Mouse (Mus musculus): ENCODE data around the gene Pfn1. TPM values are rescaled to one million over a fixed set of nuclear protein-coding genes. Genes with fewer than 3 reads are reported as not detected.

The Pfn1 gene
- polyA plus RNA-seq, 1 experiment = 1,801 TPM

DNA sequence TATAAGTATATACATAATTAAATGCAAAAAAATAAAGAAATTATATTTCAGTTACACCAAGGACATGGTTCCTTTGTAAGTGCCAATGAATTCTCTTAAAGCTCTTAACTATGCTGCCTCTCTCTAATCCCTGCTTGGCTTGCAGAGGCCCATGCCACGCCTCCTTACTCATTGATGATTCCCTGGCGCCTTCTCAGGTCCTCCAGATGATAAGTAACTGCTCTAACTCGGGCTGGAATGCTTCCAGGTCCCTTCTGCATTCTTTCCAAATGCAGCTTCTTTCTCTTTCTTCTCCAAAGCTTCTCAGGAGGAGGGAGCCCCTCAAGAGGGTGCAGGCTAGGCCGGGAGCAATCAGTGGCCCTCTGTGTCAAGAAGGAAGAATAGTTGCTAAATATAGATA, 35.1 kb upstream of the Pfn1 start:
- Histone ChIP-seq H3K4me1 (ENCODE audit: control insufficient read depth, insufficient read depth, low read length) (peaks cover 28% of the 10 kb centered on the region), H3K27ac (ENCODE audit: insufficient read depth, low read depth, low read length) (no peak overlapping the region), H3K4me3 (ENCODE audit: insufficient read depth, low read length) (no peak overlapping the region)
- TF ChIP-seq CTCF (IDR thresholded peaks at IDR 0.05; ENCODE audit: low read depth, low read length) (no peak), POLR2A (IDR thresholded peaks at IDR 0.05; ENCODE audit: borderline replicate concordance, low read depth, low read length) (no peak)

DNA sequence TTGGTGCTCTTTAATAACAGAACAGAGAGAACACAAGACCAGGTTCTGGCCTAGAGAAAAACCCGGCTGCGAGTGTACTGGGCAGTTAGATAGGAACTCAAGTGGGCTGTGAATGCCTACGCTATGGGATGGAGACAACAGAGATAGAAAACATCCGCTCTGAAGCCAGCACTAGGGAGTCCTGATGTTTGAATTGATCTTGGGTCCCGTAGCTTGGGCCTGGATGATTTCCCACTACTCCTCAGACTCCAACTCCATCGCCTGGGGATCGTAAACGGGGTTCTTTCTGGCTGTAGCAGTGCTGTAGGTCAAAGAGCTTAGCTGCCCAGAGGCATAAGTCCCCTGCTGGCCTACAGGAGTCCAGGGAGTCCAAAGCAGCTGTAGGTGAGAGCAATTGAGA, 33.9 kb upstream of the Pfn1 start:
- Histone ChIP-seq H3K4me3 (ENCODE audit: insufficient read depth, low read length) (peak overlapping the region; percentile 86), H3K27ac (ENCODE audit: insufficient read depth, low read depth, low read length) (peak overlapping the region; percentile 79), H3K4me1 (ENCODE audit: control insufficient read depth, insufficient read depth, low read length) (peaks cover 38% of the 10 kb centered on the region)
- TF ChIP-seq POLR2A (IDR thresholded peaks at IDR 0.05; ENCODE audit: borderline replicate concordance, low read depth, low read length) = no peak
- TF ChIP-seq CTCF (IDR thresholded peaks at IDR 0.05; ENCODE audit: low read depth, low read length) = no peak

DNA sequence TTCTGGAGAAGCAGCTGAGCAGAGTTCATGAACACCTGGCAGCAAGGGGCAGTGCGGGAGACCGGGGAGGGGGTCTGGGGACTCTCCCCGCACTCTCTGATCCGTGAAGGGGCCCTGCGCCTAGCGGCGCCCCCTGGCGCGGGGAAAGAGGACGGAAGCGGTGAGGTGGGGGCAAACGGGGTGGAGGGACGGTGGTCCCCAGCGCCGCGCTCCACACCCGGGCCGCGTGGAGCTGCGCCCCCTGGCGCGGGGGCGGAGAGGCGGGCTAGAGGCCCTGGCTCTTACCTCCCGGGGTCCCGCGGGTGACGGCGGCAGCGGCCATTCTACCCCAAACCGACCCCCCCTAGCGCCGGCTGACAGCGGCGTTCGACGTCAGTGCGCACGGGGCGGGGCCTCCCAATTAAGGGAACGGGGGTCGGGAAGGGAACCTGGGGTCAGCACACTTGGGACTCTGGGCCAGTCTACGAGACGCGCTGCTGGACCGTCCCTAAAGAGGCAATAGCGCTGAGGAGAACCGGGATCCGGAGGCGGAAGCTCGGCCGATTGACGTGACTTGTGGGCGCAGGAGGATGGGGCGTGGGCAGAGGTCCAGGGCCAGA, 33.3 kb upstream of the Pfn1 start, which contains the start of gene Camta2:
Camta2 (minus strand) TSS at position 505 of the 599 bp plus-strand sequence.
- Histone ChIP-seq H3K4me1 (ENCODE audit: control insufficient read depth, insufficient read depth, low read length) (peaks cover 44% of the 10 kb centered on the region), H3K27ac (ENCODE audit: insufficient read depth, low read depth, low read length) (peak within 1 kb of the TSS; percentile 79), H3K4me3 (ENCODE audit: insufficient read depth, low read length) (peak within 1 kb of the TSS; percentile 86)
- TF ChIP-seq POLR2A (IDR thresholded peaks at IDR 0.05; ENCODE audit: borderline replicate concordance, low read depth, low read length) (no peak), CTCF (IDR thresholded peaks at IDR 0.05; ENCODE audit: low read depth, low read length) (peak; percentile 70)

DNA sequence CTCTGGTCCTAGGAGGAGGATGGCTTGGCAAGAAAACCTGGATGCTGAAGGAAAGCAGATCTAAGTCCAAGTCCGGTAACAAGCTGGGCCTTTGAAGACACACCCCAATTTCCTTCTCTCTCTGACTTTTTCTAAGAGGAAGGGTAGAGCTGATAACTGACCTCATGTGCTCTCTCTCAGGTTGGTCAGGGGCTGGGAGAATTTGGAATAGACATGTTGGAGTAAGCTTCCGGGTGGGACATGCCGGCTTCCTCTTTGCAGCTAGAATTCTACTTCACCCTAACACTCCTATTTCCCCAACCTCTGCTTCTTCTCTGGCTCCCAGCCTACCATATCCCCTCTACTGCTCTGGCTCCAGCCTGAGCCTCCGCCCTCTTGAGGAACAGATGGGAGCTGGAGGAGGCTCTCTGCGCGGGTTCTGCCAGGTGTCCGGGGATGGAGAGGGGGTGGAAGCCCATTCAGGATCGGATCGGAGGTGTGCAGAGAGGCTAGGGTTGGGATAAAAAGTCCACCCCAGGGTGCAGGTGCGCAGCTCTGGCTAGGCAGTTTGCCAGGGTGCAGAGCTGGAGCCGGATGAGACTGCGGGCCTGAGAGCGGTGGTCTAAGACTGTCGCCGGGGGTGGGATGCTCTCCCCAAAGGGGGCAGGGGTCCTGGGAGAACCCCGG, 32.6 kb upstream of the Pfn1 start:
- Histone ChIP-seq H3K4me3 (ENCODE audit: insufficient read depth, low read length) (peak overlapping the region; percentile 86), H3K4me1 (ENCODE audit: control insufficient read depth, insufficient read depth, low read length) (peaks cover 51% of the 10 kb centered on the region), H3K27ac (ENCODE audit: insufficient read depth, low read depth, low read length) (peak overlapping the region; percentile 79)
- TF ChIP-seq CTCF (IDR thresholded peaks at IDR 0.05; ENCODE audit: low read depth, low read length) = no peak
- TF ChIP-seq POLR2A (IDR thresholded peaks at IDR 0.05; ENCODE audit: borderline replicate concordance, low read depth, low read length) = no peak

DNA sequence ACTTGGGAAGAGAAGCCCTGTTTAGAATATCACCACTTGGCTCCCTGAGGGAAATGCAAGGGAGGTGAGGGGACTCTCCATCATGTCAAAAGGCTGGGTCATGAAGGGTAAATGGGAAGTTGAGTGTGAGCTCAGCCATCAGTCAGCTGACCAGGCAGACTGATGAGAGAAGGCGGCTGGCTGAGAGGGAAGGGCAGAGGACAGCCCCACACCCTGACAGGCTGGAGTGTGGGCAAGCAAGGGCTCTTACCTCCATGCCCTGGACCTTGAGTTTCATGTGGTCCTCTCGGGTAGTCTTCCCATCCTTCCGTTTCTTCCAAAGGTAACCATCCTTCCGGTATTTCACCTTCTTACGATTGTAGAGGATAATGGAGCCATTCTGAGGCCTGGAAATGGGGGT, 29.2 kb upstream of the Pfn1 start:
- H3K4me3 ChIP-seq (ENCODE audit: insufficient read depth, low read length) = 0 out of 2 replicates have a peak overlapping the region, but pooled peaks have one; percentile 5
- H3K4me1 ChIP-seq (ENCODE audit: control insufficient read depth, insufficient read depth, low read length) = peaks cover 69% of the 10 kb centered on the region
- H3K27ac ChIP-seq (ENCODE audit: insufficient read depth, low read depth, low read length) = peak overlapping the region; percentile 86
- TF ChIP-seq CTCF (IDR thresholded peaks at IDR 0.05; ENCODE audit: low read depth, low read length) = no peak
- no peak for TF ChIP-seq POLR2A (IDR thresholded peaks at IDR 0.05; ENCODE audit: borderline replicate concordance, low read depth, low read length)

DNA sequence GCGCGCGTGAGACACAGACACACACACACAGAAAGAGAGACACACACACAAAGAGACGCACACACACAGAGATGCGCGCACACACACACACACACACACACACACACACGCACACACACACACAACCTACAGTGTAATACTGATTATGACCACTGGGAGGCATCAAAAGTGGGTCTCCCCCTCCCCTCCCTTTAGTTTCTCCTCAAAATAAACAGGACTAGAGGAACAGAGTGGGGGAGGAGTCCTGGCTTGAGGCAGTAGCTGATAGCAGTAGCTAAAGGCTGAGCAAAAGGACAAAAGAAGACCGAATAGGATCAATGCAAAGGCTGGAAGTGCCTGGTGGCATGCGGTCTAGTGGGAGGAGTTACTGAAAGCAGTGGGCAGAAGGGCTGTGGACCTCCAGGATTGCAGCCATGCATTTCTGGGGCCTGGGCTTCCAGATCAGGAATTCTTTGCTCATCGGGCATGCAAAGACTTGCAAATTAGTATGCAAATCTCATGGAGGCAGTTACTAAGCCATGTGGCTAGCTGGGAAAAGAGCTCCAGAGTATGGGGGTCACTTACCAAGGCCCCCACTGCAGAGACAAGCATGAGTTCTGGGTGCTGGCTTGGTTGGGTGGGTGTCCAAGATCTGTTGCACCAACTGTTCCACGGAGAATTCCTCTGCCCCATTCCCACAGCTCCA, 27.6 kb upstream of the Pfn1 start:
- H3K27ac ChIP-seq (ENCODE audit: insufficient read depth, low read depth, low read length) = 0 out of 2 replicates have a peak overlapping the region, but pooled peaks have one; percentile 0
- TF ChIP-seq CTCF (IDR thresholded peaks at IDR 0.05; ENCODE audit: low read depth, low read length) (no peak), POLR2A (IDR thresholded peaks at IDR 0.05; ENCODE audit: borderline replicate concordance, low read depth, low read length) (no peak)
- H3K4me3 ChIP-seq (ENCODE audit: insufficient read depth, low read length) = no peak overlapping the region
- H3K4me1 ChIP-seq (ENCODE audit: control insufficient read depth, insufficient read depth, low read length) = peaks cover 72% of the 10 kb centered on the region

DNA sequence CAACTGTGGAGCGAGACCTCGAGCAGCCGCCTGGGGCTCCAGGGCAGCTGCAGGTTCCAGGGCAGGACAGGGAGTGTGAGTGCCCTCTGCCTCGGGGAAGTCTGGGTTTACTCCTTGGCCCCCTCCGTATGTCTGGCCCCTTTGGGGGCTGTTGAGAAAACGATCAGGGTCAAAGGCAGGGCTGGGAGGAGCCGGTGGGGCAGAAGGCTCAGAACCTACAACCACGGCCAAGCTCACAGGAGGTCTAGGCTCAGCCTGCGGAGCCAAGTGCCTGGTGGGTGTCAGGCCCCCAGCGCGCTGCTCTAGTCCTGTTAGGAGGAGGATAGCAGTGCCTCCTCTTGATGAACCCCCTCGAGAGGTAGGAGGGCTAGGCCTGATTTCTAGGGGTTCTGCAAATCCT, 26.7 kb upstream of the Pfn1 start:
- H3K4me1 ChIP-seq (ENCODE audit: control insufficient read depth, insufficient read depth, low read length) = peaks cover 67% of the 10 kb centered on the region
- TF ChIP-seq POLR2A (IDR thresholded peaks at IDR 0.05; ENCODE audit: borderline replicate concordance, low read depth, low read length) = no peak
- TF ChIP-seq CTCF (IDR thresholded peaks at IDR 0.05; ENCODE audit: low read depth, low read length) = no peak

DNA sequence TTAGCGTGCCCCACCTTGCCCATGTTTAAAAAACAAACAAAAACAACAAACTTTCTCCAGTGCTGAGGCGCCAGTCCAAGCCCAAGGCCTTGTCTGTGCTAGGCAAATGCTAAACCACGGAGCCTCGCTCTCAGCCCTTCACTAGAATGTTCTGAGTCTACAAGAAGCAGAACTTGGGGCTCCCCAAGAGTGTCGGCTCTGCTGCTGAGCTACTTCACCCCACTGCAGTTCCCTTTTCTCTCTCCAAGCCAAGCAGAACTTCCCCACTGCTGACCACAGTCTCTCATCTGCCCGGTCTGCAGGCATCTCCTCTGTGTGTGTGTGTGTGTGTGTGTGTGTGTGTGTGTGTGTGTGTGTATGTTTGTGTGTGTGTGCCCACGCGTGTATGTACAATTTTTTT, 25.4 kb upstream of the Pfn1 start:
- TF ChIP-seq CTCF (IDR thresholded peaks at IDR 0.05; ENCODE audit: low read depth, low read length) (no peak), POLR2A (IDR thresholded peaks at IDR 0.05; ENCODE audit: borderline replicate concordance, low read depth, low read length) (no peak)
- Histone ChIP-seq H3K4me3 (ENCODE audit: insufficient read depth, low read length) (no peak overlapping the region), H3K4me1 (ENCODE audit: control insufficient read depth, insufficient read depth, low read length) (peaks cover 58% of the 10 kb centered on the region), H3K27ac (ENCODE audit: insufficient read depth, low read depth, low read length) (peak overlapping the region; percentile 94)

More for the DNA sequence above, 26.7 kb upstream of the Pfn1 start:
- Histone ChIP-seq H3K4me3 (ENCODE audit: insufficient read depth, low read length) (no peak overlapping the region), H3K27ac (ENCODE audit: insufficient read depth, low read depth, low read length) (no peak overlapping the region)

DNA sequence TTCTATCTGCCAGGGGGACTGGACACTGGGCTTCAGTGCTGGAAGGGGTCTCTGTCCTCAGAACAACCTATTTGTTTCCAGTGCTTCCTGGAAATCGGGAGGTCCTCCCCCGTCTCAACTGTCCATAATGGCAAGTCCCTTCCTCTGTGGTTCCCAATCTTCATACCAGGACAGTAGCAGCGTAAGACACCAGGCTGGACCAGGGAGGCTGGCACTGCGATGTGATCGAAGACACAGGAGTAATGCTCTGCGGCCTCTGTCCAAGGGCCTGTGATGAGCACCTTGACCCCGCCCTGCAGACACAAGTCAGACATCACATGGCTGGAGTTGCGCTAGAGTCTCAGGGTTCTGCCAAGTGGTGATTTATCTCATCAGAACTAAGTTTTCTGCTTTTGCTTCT, 24.9 kb upstream of the Pfn1 start:
- no peak for TF ChIP-seq POLR2A (IDR thresholded peaks at IDR 0.05; ENCODE audit: borderline replicate concordance, low read depth, low read length)
- Histone ChIP-seq H3K27ac (ENCODE audit: insufficient read depth, low read depth, low read length) (peak overlapping the region; percentile 94), H3K4me1 (ENCODE audit: control insufficient read depth, insufficient read depth, low read length) (peaks cover 56% of the 10 kb centered on the region), H3K4me3 (ENCODE audit: insufficient read depth, low read length) (no peak overlapping the region)

DNA sequence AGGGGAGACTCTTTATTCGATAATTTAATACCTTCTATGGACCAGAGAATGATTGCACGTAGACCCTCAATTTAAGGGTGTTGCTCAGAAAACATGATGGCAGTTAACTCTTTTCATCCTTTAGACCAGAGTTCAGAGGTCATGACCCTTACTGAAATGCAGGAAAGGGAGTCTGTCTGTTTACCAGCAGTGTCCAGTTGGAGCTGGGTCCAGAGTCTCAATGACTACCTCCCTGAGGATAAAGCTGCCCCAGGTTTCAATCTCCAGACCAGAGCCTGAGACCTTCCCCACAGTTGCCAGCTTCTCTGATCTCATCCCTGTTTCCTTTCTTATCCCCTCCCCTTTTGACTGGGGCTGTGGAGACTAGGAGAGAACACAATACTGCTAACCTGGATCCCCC, 24.1 kb upstream of the Pfn1 start:
- no peak overlapping the region for H3K4me3 ChIP-seq (ENCODE audit: insufficient read depth, low read length)
- peaks cover 49% of the 10 kb centered on the region for H3K4me1 ChIP-seq (ENCODE audit: control insufficient read depth, insufficient read depth, low read length)
- H3K27ac ChIP-seq (ENCODE audit: insufficient read depth, low read depth, low read length) = peak overlapping the region; percentile 94; the same call in 1 of the 2 replicates
- no peak for TF ChIP-seq CTCF (IDR thresholded peaks at IDR 0.05; ENCODE audit: low read depth, low read length)
- TF ChIP-seq POLR2A (IDR thresholded peaks at IDR 0.05; ENCODE audit: borderline replicate concordance, low read depth, low read length) = no peak

All from bone marrow macrophage, adult 2 months (primary cell).